Mouse (Mus musculus) neural tube, embryonic 11.5 days (tissue): ENCODE data around the gene Ptpre. TPM values are rescaled to one million over a fixed set of nuclear protein-coding genes. Genes with fewer than 3 reads are reported as not detected.

Experiments
- ATAC-seq: fragments of 200-750 bp; cut with Nextera tagmentation; 2 replicates; pipeline ENCODE4 v1.8.0; 2017; ENCODE audit warnings: moderate number of reproducible peaks, mild to moderate bottlenecking, moderate TSS enrichment, moderate library complexity; ENCODE audit not compliant: insufficient read depth, low FRiP score, low TSS enrichment
- DNase-seq: peaks from one replicate; pipeline ENCODE4 v3.0.0-alpha.2; 2015; ENCODE audit warnings: low spot score
- H3K27ac ChIP-seq: fragments of 300-500 bp; sonication (generic); 2 replicates; pipeline ENCODE4 v1.5.1; 2014; ENCODE audit warnings: low read depth, mild to moderate bottlenecking, low read length
- H3K27me3 ChIP-seq: fragments of 300-500 bp; sonication (generic); 2 replicates; pipeline ENCODE4 v1.6.1; 2014; ENCODE audit warnings: mild to moderate bottlenecking, low read length, mixed read lengths; ENCODE audit not compliant: control insufficient read depth, insufficient read depth
- H3K36me3 ChIP-seq: fragments of 300-500 bp; sonication (generic); 2 replicates; pipeline ENCODE4 v1.6.1; 2014; ENCODE audit warnings: mild to moderate bottlenecking, low read length, moderate library complexity, mixed read lengths; ENCODE audit not compliant: control insufficient read depth, insufficient read depth
- H3K4me1 ChIP-seq: fragments of 300-500 bp; sonication (generic); 2 replicates; pipeline ENCODE4 v1.6.1; 2014; ENCODE audit warnings: low read length, mixed read lengths; ENCODE audit not compliant: control insufficient read depth, insufficient read depth
- H3K4me2 ChIP-seq: fragments of 300-500 bp; sonication (generic); 2 replicates; pipeline ENCODE4 v1.6.1; 2014; ENCODE audit warnings: low read depth, mild to moderate bottlenecking, moderate library complexity
- H3K4me3 ChIP-seq: fragments of 300-500 bp; sonication (generic); 2 replicates; pipeline ENCODE4 v1.5.1; 2014; ENCODE audit warnings: low read depth, low read length
- H3K9ac ChIP-seq: fragments of 300-500 bp; sonication (generic); 2 replicates; pipeline ENCODE4 v1.6.1; 2014; ENCODE audit warnings: mild to moderate bottlenecking, low read length
- H3K9me3 ChIP-seq: fragments of 300-500 bp; sonication (generic); 2 replicates; pipeline ENCODE4 v1.6.1; 2016; ENCODE audit warnings: low read length; ENCODE audit not compliant: control insufficient read depth
- whole genome bisulfite sequencing: fragments of 180-500 bp; shearing (Covaris S2); extraction: QIAGEN DNeasy Blood & Tissue Kit; methylation state at CpG from one replicate; pipeline ENCODE4 v1.1.7; 2014; 5-methylcytosine and 5-hydroxymethylcytosine counted together
- polyA plus RNA-seq: library from polyadenylated mRNA; unstranded; fragments of >200 nt; fragmentation: Nextera tagmentation; extraction: Ambion mirVana; gene quantifications from 2 replicates; pipeline ENCODE4 v1.2.1, GENCODE M21; 2014

The Ptpre gene
- polyA plus RNA-seq, 1 experiment from 2014 or later, result 0.97 TPM

DNA sequence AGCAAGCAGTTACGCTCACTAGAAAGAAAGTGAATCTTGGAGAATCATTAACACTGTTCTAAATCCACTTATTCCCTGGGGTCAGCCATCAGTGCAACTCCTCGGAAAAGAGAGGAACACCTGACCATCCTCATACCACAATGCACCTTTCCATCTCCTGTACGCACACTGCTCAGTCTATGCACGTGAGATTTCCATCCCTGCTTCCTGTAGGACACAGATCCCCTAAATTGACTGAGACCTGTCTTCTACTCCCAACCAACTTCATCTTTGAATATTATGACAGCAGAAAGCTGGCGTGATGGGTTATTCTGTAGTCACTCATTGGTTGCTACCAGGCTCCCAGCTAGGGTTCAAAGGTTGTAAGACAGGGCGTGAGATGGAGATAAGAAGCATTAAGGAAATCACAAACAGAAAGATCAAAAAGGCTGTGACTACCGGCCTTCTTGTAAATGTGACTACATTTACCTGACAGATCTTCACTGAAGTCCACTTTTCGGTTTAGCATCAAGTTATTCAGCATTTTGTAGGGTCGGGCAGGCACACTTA is 166.4 kb downstream of the Ptpre start:
- Histone ChIP-seq H3K27me3 (no peaks in the 10 kb centered on the region), H3K4me2 (no peak overlapping the region), H3K36me3 (peaks cover 18% of the 10 kb centered on the region), H3K4me1 (no peaks in the 10 kb centered on the region), H3K9ac (no peak overlapping the region), H3K27ac (no peak overlapping the region), H3K4me3 (no peak overlapping the region), H3K9me3 (no peaks in the 10 kb centered on the region)
- ATAC-seq (no peak), DNase-seq (no peak)
- 93% methylated on average over 9 of the region's 9 CpGs for WGBS

DNA sequence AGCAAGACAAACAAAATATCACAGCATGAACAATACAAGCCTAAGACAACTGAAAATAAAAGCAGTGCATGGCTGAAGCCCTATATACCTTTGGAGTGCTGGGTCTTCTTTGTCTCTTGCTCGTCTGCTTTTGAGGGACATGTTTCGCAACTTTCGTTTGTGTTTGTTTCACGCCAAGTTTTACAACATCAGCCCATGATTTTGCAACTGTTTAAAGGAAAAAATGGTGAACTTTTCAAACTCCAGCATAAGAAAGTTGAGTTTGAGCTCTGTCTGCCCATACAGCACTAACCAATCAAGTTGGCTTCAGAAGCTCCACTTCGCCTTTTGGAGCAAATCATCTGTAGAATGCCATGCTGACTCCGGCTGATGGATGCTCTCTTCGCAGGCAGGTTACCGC is 167.0 kb downstream of the Ptpre start:
- Histone ChIP-seq H3K27ac (no peak overlapping the region), H3K4me1 (no peaks in the 10 kb centered on the region), H3K4me3 (no peak overlapping the region), H3K27me3 (no peaks in the 10 kb centered on the region), H3K4me2 (no peak overlapping the region), H3K9ac (no peak overlapping the region), H3K9me3 (no peaks in the 10 kb centered on the region), H3K36me3 (peaks cover 18% of the 10 kb centered on the region)
- DNase-seq, result no peak
- WGBS, result 96% methylated on average over 8 of the region's 8 CpGs
- ATAC-seq, result no peak

DNA sequence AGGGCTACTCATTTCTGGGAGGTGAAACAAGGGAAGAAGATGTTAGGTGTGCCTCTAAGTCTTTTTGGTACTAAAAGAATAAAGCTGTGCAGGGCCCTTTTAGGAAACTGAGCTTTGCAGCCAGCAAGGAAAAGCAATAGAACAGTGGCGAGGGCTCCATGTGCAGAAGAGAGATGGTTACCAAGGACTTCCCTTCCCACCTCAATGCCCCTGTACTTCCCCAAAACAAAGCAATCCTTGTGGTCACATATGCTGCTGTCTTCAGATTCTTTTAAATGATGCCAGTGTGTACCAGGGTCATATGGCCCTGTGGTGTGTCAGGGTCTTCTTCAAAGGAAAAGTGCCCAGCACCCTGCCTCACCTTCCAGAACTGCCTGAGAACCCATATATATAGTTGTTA is 167.8 kb downstream of the Ptpre start:
- no peak overlapping the region for H3K27ac ChIP-seq
- WGBS, result 88% methylated on average over 1 of the region's 1 CpGs
- peaks cover 17% of the 10 kb centered on the region for H3K36me3 ChIP-seq
- ATAC-seq (no peak), DNase-seq (no peak)
- H3K4me2 ChIP-seq, result no peak overlapping the region
- no peaks in the 10 kb centered on the region for H3K27me3 ChIP-seq
- H3K9ac ChIP-seq, result no peak overlapping the region
- H3K4me3 ChIP-seq, result no peak overlapping the region
- no peaks in the 10 kb centered on the region for H3K4me1 ChIP-seq
- no peaks in the 10 kb centered on the region for H3K9me3 ChIP-seq

DNA sequence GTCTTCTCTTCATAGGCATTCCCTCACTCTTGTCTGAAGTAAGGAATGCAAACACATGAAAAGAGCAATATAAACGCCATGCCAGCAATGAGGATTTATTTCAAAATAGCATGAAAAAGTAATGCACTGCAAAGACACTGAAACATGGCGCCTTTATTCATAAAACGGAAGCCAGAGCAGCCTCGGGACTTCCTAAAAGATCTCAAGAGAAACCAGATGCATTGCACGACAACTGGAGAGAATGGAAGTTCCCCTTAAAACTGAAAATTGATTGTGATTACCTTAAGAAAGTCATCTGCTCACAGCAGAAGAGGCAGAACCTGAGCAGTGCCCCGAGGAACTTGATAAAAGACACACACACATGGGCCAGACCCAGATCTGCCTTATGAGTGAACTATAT is 168.5 kb downstream of the Ptpre start:
- peaks cover 11% of the 10 kb centered on the region for H3K36me3 ChIP-seq
- H3K27me3 ChIP-seq, result no peaks in the 10 kb centered on the region
- H3K4me3 ChIP-seq, result no peak overlapping the region
- H3K4me2 ChIP-seq, result no peak overlapping the region
- ATAC-seq (no peak), DNase-seq (no peak)
- H3K9ac ChIP-seq, result no peak overlapping the region
- H3K9me3 ChIP-seq, result no peaks in the 10 kb centered on the region
- H3K4me1 ChIP-seq, result no peaks in the 10 kb centered on the region
- WGBS, result 93% methylated on average over 6 of the region's 6 CpGs
- no peak overlapping the region for H3K27ac ChIP-seq

DNA sequence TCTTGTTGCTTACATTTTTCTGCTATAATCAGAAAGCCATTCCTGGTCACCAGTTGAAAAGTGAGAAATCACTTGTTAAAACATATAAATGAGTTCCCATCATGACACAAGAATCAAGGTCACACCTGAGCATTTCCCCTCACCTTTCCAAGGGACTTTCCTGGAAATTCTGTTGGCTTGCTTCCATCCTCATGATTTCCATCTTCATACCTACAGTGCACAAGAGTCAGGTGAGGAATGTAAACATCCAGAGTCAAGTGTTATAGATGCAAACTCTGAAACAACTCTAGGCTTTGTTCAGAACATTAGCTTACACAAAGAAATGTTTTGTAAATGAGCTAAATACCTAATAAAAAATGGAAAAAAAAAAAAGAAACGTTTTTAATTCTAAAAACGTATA is 173.4 kb downstream of the Ptpre start:
- DNase-seq, result no peak
- H3K36me3 ChIP-seq, result peaks cover 3% of the 10 kb centered on the region

DNA sequence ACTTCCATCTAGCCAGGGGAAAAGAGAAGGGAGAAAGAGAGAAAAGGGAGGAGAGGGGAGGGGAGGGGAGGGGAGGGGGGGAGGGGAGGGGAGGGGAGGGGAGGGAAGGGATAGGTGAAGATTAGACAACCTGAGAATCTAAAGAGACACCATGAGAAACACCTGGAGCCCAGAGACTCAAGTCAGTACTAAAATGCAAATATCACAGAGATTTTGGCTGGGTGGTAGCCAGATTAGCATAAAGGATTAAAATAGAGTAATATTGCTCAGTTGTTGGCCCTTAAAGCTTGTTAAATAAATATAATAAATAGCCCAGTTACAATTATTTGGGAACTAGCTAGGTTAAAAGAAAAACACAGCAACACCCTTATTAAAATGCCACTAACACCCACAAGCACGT is 175.3 kb downstream of the Ptpre start:
- no peak overlapping the region for H3K27ac ChIP-seq
- ATAC-seq (no peak), DNase-seq (no peak)
- H3K9ac ChIP-seq, result no peak overlapping the region
- no peaks in the 10 kb centered on the region; the same call in 1 of the 2 replicates for H3K36me3 ChIP-seq
- no peaks in the 10 kb centered on the region for H3K9me3 ChIP-seq
- H3K4me3 ChIP-seq, result no peak overlapping the region
- no peak overlapping the region for H3K4me2 ChIP-seq
- no peaks in the 10 kb centered on the region for H3K27me3 ChIP-seq
- 94% methylated on average over 1 of the region's 1 CpGs for WGBS
- H3K4me1 ChIP-seq, result peaks cover 7% of the 10 kb centered on the region

More for the DNA sequence above, 173.4 kb downstream of the Ptpre start:
- H3K27me3 ChIP-seq, result no peaks in the 10 kb centered on the region
- WGBS, result 80% methylated on average over 2 of the region's 2 CpGs
- H3K27ac ChIP-seq, result no peak overlapping the region
- H3K9ac ChIP-seq, result no peak overlapping the region
- peaks cover 7% of the 10 kb centered on the region for H3K4me1 ChIP-seq
- H3K9me3 ChIP-seq, result no peaks in the 10 kb centered on the region
- ATAC-seq, result no peak
- H3K4me3 ChIP-seq, result no peak overlapping the region
- no peak overlapping the region for H3K4me2 ChIP-seq

DNA sequence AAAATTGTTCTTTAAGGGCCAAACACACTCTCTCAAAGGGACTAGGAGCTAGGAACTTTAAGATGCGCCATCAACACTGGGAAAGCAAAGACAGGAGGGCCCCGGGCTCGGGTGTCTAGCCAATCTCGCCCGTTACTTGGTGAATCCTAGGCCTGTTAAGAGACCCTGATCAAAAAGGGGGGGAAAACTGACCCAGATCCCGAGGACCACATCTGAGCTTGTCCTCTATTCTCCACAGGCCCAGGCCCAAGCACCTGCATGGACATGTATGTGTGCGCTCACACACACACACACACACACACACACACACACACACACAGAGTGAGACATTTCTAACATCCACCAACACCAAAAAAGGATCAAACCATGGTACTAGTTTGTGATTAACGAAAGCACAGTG is 176.0 kb downstream of the Ptpre start:
- Histone ChIP-seq H3K27ac (no peak overlapping the region), H3K4me3 (peak overlapping the region; percentile 89; the same call in 1 of the 2 replicates), H3K4me1 (peaks cover 7% of the 10 kb centered on the region), H3K9me3 (no peaks in the 10 kb centered on the region), H3K9ac (0 out of 2 replicates have a peak overlapping the region, but pooled peaks have one; percentile 15), H3K4me2 (peak overlapping the region; percentile 73), H3K27me3 (no peaks in the 10 kb centered on the region), H3K36me3 (no peaks in the 10 kb centered on the region; the same call in 1 of the 2 replicates)
- no peak for ATAC-seq
- 80% methylated on average over 8 of the region's 8 CpGs for WGBS
- DNase-seq, result no peak

DNA sequence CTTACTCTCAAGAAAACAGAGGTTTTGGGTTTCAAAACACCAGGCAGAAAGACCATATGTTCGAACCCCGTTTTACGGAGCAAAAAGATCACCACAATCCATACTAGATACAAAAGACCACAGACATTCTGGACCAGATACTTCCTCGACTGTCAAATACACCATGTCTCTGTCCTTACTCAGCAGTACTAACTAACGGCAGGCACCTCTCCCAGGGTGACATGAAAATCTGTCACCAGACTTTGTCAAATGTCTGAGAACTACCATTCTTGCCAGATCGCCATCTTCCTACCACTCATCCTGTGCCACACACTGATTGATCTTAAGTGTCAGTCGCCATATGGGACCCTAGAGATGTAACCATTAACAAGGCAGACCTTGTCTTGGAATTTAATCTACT is 177.9 kb downstream of the Ptpre start:
- H3K36me3 ChIP-seq, result no peaks in the 10 kb centered on the region
- DNase-seq, result no peak
- no peaks in the 10 kb centered on the region for H3K9me3 ChIP-seq
- no peaks in the 10 kb centered on the region for H3K27me3 ChIP-seq
- peak overlapping the region; percentile 89 for H3K4me3 ChIP-seq
- ATAC-seq, result no peak
- 4% methylated on average over 7 of the region's 7 CpGs for WGBS
- peaks cover 7% of the 10 kb centered on the region for H3K4me1 ChIP-seq
- peak overlapping the region; percentile 73 for H3K4me2 ChIP-seq
- H3K27ac ChIP-seq, result no peak overlapping the region
- H3K9ac ChIP-seq, result peak overlapping the region; percentile 83

DNA sequence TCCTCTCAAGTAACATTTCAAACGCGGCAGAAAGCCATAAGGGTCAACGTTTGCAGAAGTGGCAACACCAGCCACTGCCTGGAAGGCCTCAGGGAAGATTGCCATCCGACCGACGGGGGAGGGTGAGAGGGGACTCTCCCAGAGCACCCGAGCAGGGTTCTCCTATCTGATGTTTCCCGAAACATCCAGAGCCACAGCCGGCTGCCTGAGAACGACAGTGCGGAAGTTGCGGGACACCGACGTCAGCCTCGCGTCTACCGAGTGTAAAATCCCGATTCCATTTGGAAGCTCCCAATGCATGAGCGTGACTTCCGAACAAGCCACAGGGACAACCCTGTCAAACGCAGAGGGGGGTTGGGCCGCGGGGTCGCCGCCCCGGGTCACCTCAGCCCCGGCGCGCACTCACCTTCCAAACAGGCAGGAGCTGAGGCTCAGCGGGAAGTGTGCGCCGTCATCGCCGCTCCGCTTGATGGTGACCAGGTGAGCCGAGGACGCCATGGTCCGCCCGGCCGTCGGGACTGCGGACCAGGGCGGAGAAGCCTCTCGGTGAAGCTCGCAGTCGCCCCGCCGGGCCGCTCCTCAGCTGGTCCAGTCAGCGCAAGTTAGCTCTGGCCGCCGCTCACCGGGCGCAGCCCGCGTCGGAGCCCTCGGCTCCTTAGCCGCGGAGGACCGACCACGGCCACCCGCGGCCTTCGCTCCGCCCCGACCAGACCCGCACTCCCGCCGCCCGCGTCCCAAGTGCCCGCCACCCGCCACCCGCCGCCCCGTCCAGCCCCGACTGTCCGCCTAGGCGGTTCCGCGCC is 178.6 kb downstream of the Ptpre start, which contains the start of gene Mki67:
Mki67 (minus strand) TSS at position 720 of the 803 bp plus-strand sequence.
- Histone ChIP-seq H3K27ac (peak within 1 kb of the TSS; percentile 60; the same call in 1 of the 2 replicates), H3K4me2 (peak within 1 kb of the TSS; percentile 73), H3K4me1 (peaks cover 7% of the 10 kb centered on the region), H3K4me3 (peak within 1 kb of the TSS; percentile 89), H3K9me3 (no peaks in the 10 kb centered on the region), H3K9ac (peak within 1 kb of the TSS; percentile 83), H3K27me3 (no peaks in the 10 kb centered on the region), H3K36me3 (no peaks in the 10 kb centered on the region)
- ATAC-seq (peak; percentile 56), DNase-seq (peak; percentile 37)
- under 1% methylated on average over 72 of the region's 82 CpGs for WGBS
